Mouse (Mus musculus): Measurements from ENCODE around the gene Alg12. TPM values are rescaled to one million over a fixed set of nuclear protein-coding genes. Genes with fewer than 3 reads are reported as not detected.

Gene Alg12
- polyA plus RNA-seq, 1 experiment = 13.2 TPM

DNA sequence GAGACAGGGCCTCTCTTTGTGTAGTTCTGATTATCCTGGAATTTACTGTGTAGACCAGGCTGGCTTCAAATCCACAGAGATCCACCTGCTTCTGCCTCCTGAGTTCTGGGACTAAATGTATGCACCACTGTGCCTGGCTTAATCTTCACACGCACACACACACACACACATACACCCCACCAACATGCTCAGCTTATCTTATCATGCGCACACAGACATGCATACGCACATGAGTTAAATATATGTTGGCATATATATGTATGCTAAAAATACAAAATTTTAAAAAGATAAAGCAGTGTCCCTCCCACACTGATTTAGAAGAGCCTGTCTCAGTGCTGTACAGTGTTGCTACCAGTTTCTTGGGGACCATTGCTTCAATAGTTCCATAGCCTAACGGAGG is 57.6 kb downstream of the Alg12 start:
- TF ChIP-seq EP300 (IDR thresholded peaks at IDR 0.05; ENCODE audit: insufficient read depth, low read depth, low read length) = no peak
- TF ChIP-seq CTCF (IDR thresholded peaks at IDR 0.05; ENCODE audit: low read depth, low read length) = no peak
- no peak for TF ChIP-seq POLR2A (IDR thresholded peaks at IDR 0.05; ENCODE audit: insufficient read depth, low read length)
- Histone ChIP-seq H3K27me3 (ENCODE audit: control insufficient read depth, insufficient read depth, low read length, poor library complexity, severe bottlenecking) (no peaks in the 10 kb centered on the region; the same call in 1 of the 2 replicates), H3K27ac (ENCODE audit: insufficient read depth, low read length) (no peak overlapping the region), H3K4me1 (ENCODE audit: control insufficient read depth, insufficient read depth, low read length) (no peaks in the 10 kb centered on the region), H3K9ac (ENCODE audit: low read depth, poor library complexity, severe bottlenecking) (no peak overlapping the region), H3K4me3 (ENCODE audit: low read depth, low read length) (no peak overlapping the region), H3K9me3 (replicated peaks; ENCODE audit: control insufficient read depth, insufficient read depth, low read length, poor library complexity, severe bottlenecking) (no peaks in the 10 kb centered on the region), H3K36me3 (ENCODE audit: control insufficient read depth, insufficient read depth, low read length, poor library complexity, severe bottlenecking) (peaks cover 38% of the 10 kb centered on the region)

GRCm38 (mm10) chr15:88758061-88758460 is 61.1 kb downstream of the Alg12 start:
- H3K36me3 ChIP-seq (ENCODE audit: control insufficient read depth, insufficient read depth, low read length, poor library complexity, severe bottlenecking) = peaks cover 43% of the 10 kb centered on the region
- no peak for TF ChIP-seq EP300 (IDR thresholded peaks at IDR 0.05; ENCODE audit: insufficient read depth, low read depth, low read length)
- TF ChIP-seq POLR2A (IDR thresholded peaks at IDR 0.05; ENCODE audit: insufficient read depth, low read length) = no peak
- TF ChIP-seq CTCF (IDR thresholded peaks at IDR 0.05; ENCODE audit: low read depth, low read length) = no peak
- no peak overlapping the region for H3K9ac ChIP-seq (ENCODE audit: low read depth, poor library complexity, severe bottlenecking)
- H3K4me3 ChIP-seq (ENCODE audit: low read depth, low read length) = no peak overlapping the region
- H3K9me3 ChIP-seq (replicated peaks; ENCODE audit: control insufficient read depth, insufficient read depth, low read length, poor library complexity, severe bottlenecking) = no peaks in the 10 kb centered on the region
- no peaks in the 10 kb centered on the region for H3K27me3 ChIP-seq (ENCODE audit: control insufficient read depth, insufficient read depth, low read length, poor library complexity, severe bottlenecking)
- no peaks in the 10 kb centered on the region for H3K4me1 ChIP-seq (ENCODE audit: control insufficient read depth, insufficient read depth, low read length)
- H3K27ac ChIP-seq (ENCODE audit: insufficient read depth, low read length) = no peak overlapping the region

GRCm38 (mm10) chr15:88755761-88756160 is 63.4 kb downstream of the Alg12 start:
- no peaks in the 10 kb centered on the region for H3K27me3 ChIP-seq (ENCODE audit: control insufficient read depth, insufficient read depth, low read length, poor library complexity, severe bottlenecking)
- H3K4me1 ChIP-seq (ENCODE audit: control insufficient read depth, insufficient read depth, low read length) = no peaks in the 10 kb centered on the region
- H3K27ac ChIP-seq (ENCODE audit: insufficient read depth, low read length) = no peak overlapping the region
- peaks cover 29% of the 10 kb centered on the region for H3K36me3 ChIP-seq (ENCODE audit: control insufficient read depth, insufficient read depth, low read length, poor library complexity, severe bottlenecking)
- no peak overlapping the region for H3K4me3 ChIP-seq (ENCODE audit: low read depth, low read length)
- H3K9me3 ChIP-seq (replicated peaks; ENCODE audit: control insufficient read depth, insufficient read depth, low read length, poor library complexity, severe bottlenecking) = no peaks in the 10 kb centered on the region
- H3K9ac ChIP-seq (ENCODE audit: low read depth, poor library complexity, severe bottlenecking) = no peak overlapping the region
- TF ChIP-seq CTCF (IDR thresholded peaks at IDR 0.05; ENCODE audit: low read depth, low read length) (no peak), EP300 (IDR thresholded peaks at IDR 0.05; ENCODE audit: insufficient read depth, low read depth, low read length) (no peak), POLR2A (IDR thresholded peaks at IDR 0.05; ENCODE audit: insufficient read depth, low read length) (no peak)

Other genes starting within 250 kb of the Alg12 start
- gene Zdhhc25, start 219.0 kb downstream of the Alg12 start, polyA plus RNA-seq (2011; ENCODE audit: insufficient read depth, insufficient read length, low read depth, missing spikeins) = not detected in 2 replicates
- 85.9 and 86.2 TPM in 2 replicates for gene Brd1, start 85.1 kb downstream of the Alg12 start, polyA plus RNA-seq (2011; ENCODE audit: insufficient read depth, insufficient read length, low read depth, missing spikeins)
- 36.9 and 44.5 TPM in 2 replicates for gene Zbed4, start 67.7 kb downstream of the Alg12 start, polyA plus RNA-seq (2011; ENCODE audit: insufficient read depth, insufficient read length, low read depth, missing spikeins)
- 39.2 and 40.2 TPM in 2 replicates for gene Creld2, start 328 bp upstream of the Alg12 start, polyA plus RNA-seq (2011; ENCODE audit: insufficient read depth, insufficient read length, low read depth, missing spikeins)
- gene Pim3, start 42.9 kb upstream of the Alg12 start, polyA plus RNA-seq (2011; ENCODE audit: insufficient read depth, insufficient read length, low read depth, missing spikeins) = 128 and 136 TPM in 2 replicates
- not detected in 2 replicates for gene Ttll8, start 135.1 kb upstream of the Alg12 start, polyA plus RNA-seq (2011; ENCODE audit: insufficient read depth, insufficient read length, low read depth, missing spikeins)
- not detected in 2 replicates for gene Mlc1, start 159.7 kb upstream of the Alg12 start, polyA plus RNA-seq (2011; ENCODE audit: insufficient read depth, insufficient read length, low read depth, missing spikeins)
- 2.9 and 4.1 TPM in 2 replicates for gene Mov10l1, start 163.6 kb upstream of the Alg12 start, polyA plus RNA-seq (2011; ENCODE audit: insufficient read depth, insufficient read length, low read depth, missing spikeins)
- gene Panx2, start 240.4 kb upstream of the Alg12 start, polyA plus RNA-seq (2011; ENCODE audit: insufficient read depth, insufficient read length, low read depth, missing spikeins) = 1.4 and 2.8 TPM in 2 replicates

Data from ES-Bruce4 (cell line).